Comparison of ENCODE assay signal across 21 mouse cellular contexts in the genomic region with DNA sequence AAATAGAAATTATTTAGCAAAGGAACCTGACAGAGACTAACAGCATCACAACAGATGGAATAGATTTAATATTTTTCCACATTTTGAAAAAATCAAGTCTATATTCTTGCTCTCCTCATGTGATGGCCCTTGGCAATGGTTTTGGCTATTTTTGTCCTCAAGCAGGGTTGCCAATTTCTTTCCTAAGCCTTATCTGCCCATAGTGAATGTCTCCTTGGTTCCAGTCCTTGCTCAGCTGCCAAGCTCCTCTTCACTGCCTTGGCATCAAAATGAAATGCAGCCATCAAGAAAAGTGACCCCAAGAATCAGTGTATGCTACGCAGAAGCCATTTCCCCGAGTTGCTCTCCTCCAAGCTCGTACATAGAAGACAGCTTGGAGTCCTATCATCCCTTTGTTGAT.
A peak's percentile ranks its signal among the peaks of the same experiment; 100 is the strongest.
DNase-seq lines count a peak whose midpoint lies in the region; ATAC-seq lines count a peak whose summit lies in the region.
"Had no signal": no experiment of that assay in that cellular context is flagged by ENCODE, and none has a peak within 500 bp of the region (broad histone marks: within the 10 kb centered on the region; RNA-seq: fewer than 3 reads in every experiment).

No protein-coding gene starts in this region.

- no peak overlapping the region for H3K9ac ChIP-seq in heart, embryonic 11.5 days (ENCODE audit: low read depth, low read length)
- H3K9ac ChIP-seq: embryonic facial prominence, embryonic 15.5 days; forebrain, embryonic 12.5 days; heart, embryonic 13.5 days; liver, embryonic 12.5 days; lung, embryonic 15.5 days; midbrain, embryonic 13.5 days had no signal

- no peaks in the 10 kb centered on the region for H3K4me1 ChIP-seq in heart, embryonic 11.5 days (ENCODE audit: control insufficient read depth, insufficient read depth, low read length)
- H3K4me1 ChIP-seq in hindbrain, embryonic 10.5 days (replicated peaks), result no peaks in the 10 kb centered on the region
- H3K4me1 ChIP-seq: embryonic facial prominence, embryonic 15.5 days; forebrain, embryonic 12.5 days; heart, embryonic 13.5 days; liver, embryonic 12.5 days; lung, embryonic 15.5 days; midbrain, embryonic 13.5 days had no signal

- ATAC-seq in heart, embryonic 11.5 days (replicated peaks; ENCODE audit: insufficient number of reproducible peaks, low FRiP score, low TSS enrichment), result no peak
- ATAC-seq: hindbrain, embryonic 16.5 days; intestine, postnatal 0 days; liver, embryonic 12.5 days; midbrain, embryonic 13.5 days had no signal

- no peak overlapping the region for H3K4me3 ChIP-seq in heart, embryonic 11.5 days (ENCODE audit: low read depth, low read length)
- H3K4me3 ChIP-seq in hindbrain, embryonic 10.5 days, result no peak overlapping the region
- H3K4me3 ChIP-seq: embryonic facial prominence, embryonic 15.5 days; forebrain, embryonic 12.5 days; heart, embryonic 13.5 days; left cerebral cortex, adult 2 months; liver, embryonic 12.5 days; lung, embryonic 15.5 days; midbrain, embryonic 13.5 days had no signal

- intact Hi-C loops in heart, postnatal 36 days (cut with DNase I), result no loop called here

- no peak overlapping the region for H3K27ac ChIP-seq in heart, embryonic 11.5 days (ENCODE audit: low read depth, low read length)
- no peak overlapping the region for H3K27ac ChIP-seq in hindbrain, embryonic 10.5 days
- H3K27ac ChIP-seq: embryonic facial prominence, embryonic 15.5 days; forebrain, embryonic 12.5 days; heart, embryonic 13.5 days; left cerebral cortex, adult 2 months; liver, embryonic 12.5 days; lung, embryonic 15.5 days; macrophage; midbrain, embryonic 13.5 days had no signal

- no peak overlapping the region for H3K4me2 ChIP-seq in heart, embryonic 11.5 days
- H3K4me2 ChIP-seq: embryonic facial prominence, embryonic 15.5 days; forebrain, embryonic 12.5 days; heart, embryonic 13.5 days; liver, embryonic 12.5 days; lung, embryonic 15.5 days; midbrain, embryonic 13.5 days had no signal

- H3K9me3 ChIP-seq in heart, embryonic 11.5 days (replicated peaks; ENCODE audit: control insufficient read depth, low read length), result no peaks in the 10 kb centered on the region
- H3K9me3 ChIP-seq in hindbrain, embryonic 10.5 days, result no peaks in the 10 kb centered on the region
- H3K9me3 ChIP-seq: embryonic facial prominence, embryonic 15.5 days; forebrain, embryonic 12.5 days; heart, embryonic 13.5 days; liver, embryonic 12.5 days; lung, embryonic 15.5 days; midbrain, embryonic 13.5 days had no signal

- H3K27me3 ChIP-seq in heart, embryonic 11.5 days (ENCODE audit: control insufficient read depth, insufficient read depth, low read length), result no peaks in the 10 kb centered on the region
- H3K27me3 ChIP-seq in hindbrain, embryonic 10.5 days (ENCODE audit: insufficient read depth, poor library complexity, severe bottlenecking), result no peaks in the 10 kb centered on the region
- H3K27me3 ChIP-seq: embryonic facial prominence, embryonic 15.5 days; forebrain, embryonic 12.5 days; heart, embryonic 13.5 days; liver, embryonic 12.5 days; lung, embryonic 15.5 days; midbrain, embryonic 13.5 days had no signal

- WGBS in heart, embryonic 11.5 days (ENCODE audit: insufficient replicate concordance), result 84% methylated on average over 3 of the region's 3 CpGs
- WGBS in hindbrain, embryonic 10.5 days, result 88% methylated on average over 3 of the region's 3 CpGs

- DNase-seq in heart, adult 18-20 months, result peak; percentile 60 to 66
- peak; percentile 53 to 58 for DNase-seq in cerebellum, adult 18-20 months
- DNase-seq in cerebellum, postnatal 14 days, result peak; percentile 55 to 78
- peak; percentile 17 to 24 for DNase-seq in heart, postnatal 36 days
- DNase-seq in left cerebral cortex, adult 11 months (ENCODE audit: low spot score), result no peak
- no peak for DNase-seq in kidney, postnatal 25 days
- no peak for DNase-seq in hindbrain, embryonic 10.5 days (ENCODE audit: low spot score)
- DNase-seq: embryo, embryonic 11 days; right cerebral cortex, postnatal 4 days; thymus, adult 18-20 months had no signal

- H3K36me3 ChIP-seq in heart, embryonic 11.5 days (ENCODE audit: control insufficient read depth, insufficient read depth, low read length), result no peaks in the 10 kb centered on the region
- no peaks in the 10 kb centered on the region for H3K36me3 ChIP-seq in hindbrain, embryonic 10.5 days
- H3K36me3 ChIP-seq: embryonic facial prominence, embryonic 15.5 days; forebrain, embryonic 12.5 days; heart, embryonic 13.5 days; liver, embryonic 12.5 days; lung, embryonic 15.5 days; midbrain, embryonic 13.5 days had no signal

Comparison
In these comparisons a context has a peak if more than half of its experiments do, and no peak if none do; other contexts are left out.
1. DNase-seq: peak in heart, adult 18-20 months (2 of 2), cerebellum, adult 18-20 months (2 of 2), cerebellum, postnatal 14 days (2 of 2) and heart, postnatal 36 days (2 of 2); none in left cerebral cortex, adult 11 months (single experiment), kidney, postnatal 25 days (0 of 2) and hindbrain, embryonic 10.5 days (single experiment).